Mouse (Mus musculus): ENCODE measurements around the gene Il13ra1. TPM values are rescaled to one million over a fixed set of nuclear protein-coding genes. Genes with fewer than 3 reads are reported as not detected.

Gene Il13ra1
- polyA plus RNA-seq (2012; rRNA removed), result 6.5 and 6.9 TPM in 2 replicates

GRCm38 (mm10) chrX:36111622-36112421 is at the start of gene Il13ra1:
Gene Il13ra1 (plus strand): TSS chrX:36112110.

GRCm38 (mm10) chrX:36195736-36196525 is 84.0 kb downstream of the Il13ra1 start, which contains the start of gene Zcchc12:
Gene Zcchc12 (plus strand): TSS chrX:36195904.

Other genes starting within 250 kb of the Il13ra1 start
- 2.6 and 3.2 TPM in 2 replicates for gene Dock11, start 223.3 kb upstream of the Il13ra1 start, polyA plus RNA-seq (2012; rRNA removed)
- 0.05 TPM in 1 of 2 replicates, not detected in the other for gene Zcchc12, start 83.8 kb downstream of the Il13ra1 start, polyA plus RNA-seq (2012; rRNA removed)
- 0.59 and 0.66 TPM in 2 replicates for gene Lonrf3, start 216.2 kb downstream of the Il13ra1 start, polyA plus RNA-seq (2012; rRNA removed)